Mouse (Mus musculus) limb, embryonic 11.5 days (tissue): ENCODE data around the gene Rab7. TPM values are rescaled to one million over a fixed set of nuclear protein-coding genes. Genes with fewer than 3 reads are reported as not detected.
"Not testable (repeated sequence)": the region's sequence is repeated elsewhere in the genome, so short reads cannot be mapped to it uniquely, and the experiment has no call there.

ENCODE experiments used
- ATAC-seq: fragments of 200-750 bp; cut with Nextera tagmentation; 2 replicates; pipeline ENCODE4 v1.8.0; 2017; ENCODE audit warnings: low read depth; ENCODE audit not compliant: insufficient number of reproducible peaks, low FRiP score, low TSS enrichment
- DNase-seq: peaks from one replicate; pipeline ENCODE4 v3.0.0-alpha.2; 2015; ENCODE audit warnings: low spot score
- H3K27ac ChIP-seq: fragments of 300-500 bp; sonication (generic); replicated peaks from 2 replicates; pipeline ENCODE4 v1.5.1; 2014; ENCODE audit warnings: low read depth, mild to moderate bottlenecking, low read length
- H3K27me3 ChIP-seq: fragments of 300-500 bp; sonication (generic); 2 replicates; pipeline ENCODE4 v1.6.1; 2014; ENCODE audit warnings: mild to moderate bottlenecking, low read length, mixed read lengths; ENCODE audit not compliant: control insufficient read depth, insufficient read depth
- H3K36me3 ChIP-seq: fragments of 300-500 bp; sonication (generic); 2 replicates; pipeline ENCODE4 v1.6.1; 2014; ENCODE audit warnings: mild to moderate bottlenecking, low read length, moderate library complexity, mixed read lengths; ENCODE audit not compliant: control insufficient read depth, insufficient read depth
- H3K4me1 ChIP-seq: fragments of 300-500 bp; sonication (generic); 2 replicates; pipeline ENCODE4 v1.6.1; 2014; ENCODE audit warnings: low read length, mixed read lengths; ENCODE audit not compliant: control insufficient read depth, insufficient read depth
- H3K4me2 ChIP-seq: fragments of 300-500 bp; sonication (generic); 2 replicates; pipeline ENCODE4 v1.6.1; 2014; ENCODE audit warnings: low read depth, mild to moderate bottlenecking, moderate library complexity; ENCODE audit not compliant: severe bottlenecking
- H3K4me3 ChIP-seq: fragments of 300-500 bp; sonication (generic); 2 replicates; pipeline ENCODE4 v1.5.1; 2014; ENCODE audit warnings: low read depth, low read length
- H3K9ac ChIP-seq: fragments of 300-500 bp; sonication (generic); 2 replicates; pipeline ENCODE4 v1.6.1; 2014; ENCODE audit warnings: mild to moderate bottlenecking, low read length
- H3K9me3 ChIP-seq: fragments of 300-500 bp; sonication (generic); 2 replicates; pipeline ENCODE4 v1.6.1; 2016; ENCODE audit warnings: low read length; ENCODE audit not compliant: control insufficient read depth
- WGBS: fragments of 180-500 bp; shearing (Covaris S2); extraction: QIAGEN DNeasy Blood & Tissue Kit; methylation state at CpG from one replicate; pipeline ENCODE4 v1.1.7; 2014; 5-methylcytosine and 5-hydroxymethylcytosine counted together
- polyA plus RNA-seq: library from polyadenylated mRNA; unstranded; fragments of >200 nt; fragmentation: Nextera tagmentation; extraction: Ambion mirVana; gene quantifications from 2 replicates; pipeline ENCODE4 v1.2.1, GENCODE M21; 2014

Rab7 gene
- polyA plus RNA-seq, 1 experiment from 2014 or later: 216 TPM

GRCm38 (mm10) chr6:88027390-88027789 is 17.7 kb downstream of the Rab7 start:
- Histone ChIP-seq H3K4me1 (no peaks in the 10 kb centered on the region), H3K27ac (no peak overlapping the region), H3K27me3 (no peaks in the 10 kb centered on the region), H3K9ac (no peak overlapping the region), H3K9me3 (no peaks in the 10 kb centered on the region), H3K4me3 (no peak overlapping the region), H3K36me3 (no peaks in the 10 kb centered on the region; the same call in 1 of the 2 replicates), H3K4me2 (no peak overlapping the region)
- ATAC-seq (no peak), DNase-seq (no peak)
- 73% methylated on average over 5 of the region's 5 CpGs for WGBS

GRCm38 (mm10) chr6:88023316-88023890 is 21.7 kb downstream of the Rab7 start:
- Histone ChIP-seq H3K9me3 (no peaks in the 10 kb centered on the region), H3K4me3 (no peak overlapping the region), H3K36me3 (no peaks in the 10 kb centered on the region), H3K4me2 (no peak overlapping the region), H3K27ac (no peak overlapping the region), H3K27me3 (no peaks in the 10 kb centered on the region), H3K9ac (no peak overlapping the region), H3K4me1 (no peaks in the 10 kb centered on the region)
- WGBS: 97% methylated on average over 10 of the region's 10 CpGs
- ATAC-seq (no peak), DNase-seq (no peak)

DNA sequence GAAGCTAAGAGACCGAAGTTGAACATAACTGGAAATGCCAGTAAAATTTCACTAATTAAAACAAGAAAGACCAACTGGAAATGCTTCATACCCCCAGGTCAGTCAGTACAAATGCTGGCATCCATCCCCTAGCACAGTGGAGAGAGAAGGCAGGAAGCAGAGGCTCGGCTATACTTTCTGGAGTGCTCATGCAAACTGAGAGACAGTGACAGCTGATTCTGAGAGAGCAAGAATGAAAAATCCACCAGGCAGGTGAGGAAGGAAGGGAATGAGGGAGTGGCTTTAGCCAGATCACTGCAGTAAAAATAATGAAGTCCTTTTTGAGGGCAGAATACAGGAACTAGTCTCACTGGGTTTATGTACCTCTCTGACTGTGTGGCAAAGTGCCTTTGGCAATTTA is 25.9 kb downstream of the Rab7 start:
- no peaks in the 10 kb centered on the region for H3K9me3 ChIP-seq
- no peak for ATAC-seq
- WGBS: 75% methylated on average over 2 of the region's 2 CpGs

DNA sequence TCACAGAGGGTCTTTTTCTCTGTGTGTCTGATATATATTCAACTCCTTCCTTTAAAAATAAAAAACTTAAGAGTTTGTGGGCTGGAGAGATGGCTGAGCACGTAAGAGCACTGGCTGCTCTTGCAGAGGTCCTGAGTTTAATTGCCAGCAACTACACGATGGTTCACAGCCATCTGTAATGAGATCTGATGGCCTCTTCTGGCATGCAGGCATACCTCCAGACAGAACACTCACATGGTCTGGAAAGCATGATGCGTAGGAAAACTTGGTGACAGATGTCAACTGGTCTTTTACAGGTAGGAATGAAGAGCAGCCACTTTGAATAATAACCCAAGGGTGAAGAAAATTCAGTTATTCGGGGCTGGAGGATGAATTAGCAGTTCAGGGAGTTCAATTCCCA is 27.2 kb downstream of the Rab7 start:
- ATAC-seq: no peak
- Histone ChIP-seq H3K9me3 (no peaks in the 10 kb centered on the region), H3K27ac (no peak overlapping the region), H3K9ac (no peak overlapping the region), H3K4me3 (no peak overlapping the region), H3K36me3 (peaks cover 6% of the 10 kb centered on the region; the same call in 1 of the 2 replicates), H3K4me2 (no peak overlapping the region), H3K27me3 (no peaks in the 10 kb centered on the region), H3K4me1 (no peaks in the 10 kb centered on the region)
- 61% methylated on average over 4 of the region's 4 CpGs for WGBS
- DNase-seq: no peak

More for the DNA sequence above, 25.9 kb downstream of the Rab7 start:
- H3K27me3 ChIP-seq: no peaks in the 10 kb centered on the region
- DNase-seq: no peak
- no peaks in the 10 kb centered on the region for H3K4me1 ChIP-seq
- H3K27ac ChIP-seq: no peak overlapping the region
- H3K4me2 ChIP-seq: no peak overlapping the region
- no peak overlapping the region for H3K4me3 ChIP-seq
- H3K9ac ChIP-seq: no peak overlapping the region
- H3K36me3 ChIP-seq: no peaks in the 10 kb centered on the region

DNA sequence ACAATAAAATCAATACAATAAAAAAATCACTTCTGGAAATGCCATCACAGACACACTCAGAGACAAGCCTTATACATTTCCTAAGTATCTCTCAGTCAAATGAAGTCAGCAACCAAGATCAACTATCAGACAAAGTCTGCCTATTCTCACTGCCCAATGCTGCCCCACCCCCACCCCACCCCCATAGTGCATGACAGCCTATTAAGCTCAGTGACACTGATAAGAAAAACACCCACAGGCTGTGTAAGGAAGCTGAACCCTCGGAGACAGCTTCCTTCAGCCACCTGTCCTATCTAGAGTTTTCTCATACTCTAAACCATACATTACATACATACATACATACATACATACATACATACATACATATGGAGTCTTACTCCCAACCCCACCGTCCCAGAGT is 29.3 kb downstream of the Rab7 start:
- H3K36me3 ChIP-seq: peaks cover 6% of the 10 kb centered on the region; the same call in 1 of the 2 replicates
- ATAC-seq: no peak
- no peak overlapping the region for H3K9ac ChIP-seq
- H3K4me3 ChIP-seq: no peak overlapping the region
- H3K4me2 ChIP-seq: no peak overlapping the region
- H3K27ac ChIP-seq: no peak overlapping the region
- no peaks in the 10 kb centered on the region for H3K27me3 ChIP-seq
- H3K9me3 ChIP-seq: no peaks in the 10 kb centered on the region
- WGBS: 79% methylated on average over 2 of the region's 2 CpGs
- DNase-seq: no peak
- no peaks in the 10 kb centered on the region for H3K4me1 ChIP-seq

GRCm38 (mm10) chr6:88013456-88013855 is 31.6 kb downstream of the Rab7 start:
- 87% methylated on average over 4 of the region's 4 CpGs for WGBS
- no peak overlapping the region for H3K27ac ChIP-seq
- no peak for ATAC-seq
- no peaks in the 10 kb centered on the region for H3K9me3 ChIP-seq
- no peak overlapping the region for H3K4me3 ChIP-seq
- H3K27me3 ChIP-seq: no peaks in the 10 kb centered on the region
- no peak overlapping the region for H3K9ac ChIP-seq
- H3K4me2 ChIP-seq: no peak overlapping the region
- H3K36me3 ChIP-seq: peaks cover 6% of the 10 kb centered on the region
- no peak for DNase-seq
- no peaks in the 10 kb centered on the region for H3K4me1 ChIP-seq

GRCm38 (mm10) chr6:88012601-88013000 is 32.5 kb downstream of the Rab7 start:
- Histone ChIP-seq H3K27me3 (no peaks in the 10 kb centered on the region), H3K4me2 (no peak overlapping the region)
- WGBS: 80% methylated on average over 2 of the region's 2 CpGs

GRCm38 (mm10) chr6:88011106-88011505 is 34.0 kb downstream of the Rab7 start:
- not testable (repeated sequence) for H3K4me2 ChIP-seq, H3K4me3 ChIP-seq, H3K9ac ChIP-seq, H3K27ac ChIP-seq, H3K4me1 ChIP-seq, H3K9me3 ChIP-seq, ATAC-seq, DNase-seq, H3K36me3 ChIP-seq, H3K27me3 ChIP-seq
- 86% methylated on average over 1 of the region's 1 CpGs for WGBS

More at GRCm38 (mm10) chr6:88012601-88013000, 32.5 kb downstream of the Rab7 start:
- Histone ChIP-seq H3K4me1 (no peaks in the 10 kb centered on the region), H3K27ac (no peak overlapping the region), H3K36me3 (peaks cover 6% of the 10 kb centered on the region), H3K4me3 (no peak overlapping the region), H3K9me3 (no peaks in the 10 kb centered on the region), H3K9ac (no peak overlapping the region)
- no peak for ATAC-seq
- DNase-seq: no peak

DNA sequence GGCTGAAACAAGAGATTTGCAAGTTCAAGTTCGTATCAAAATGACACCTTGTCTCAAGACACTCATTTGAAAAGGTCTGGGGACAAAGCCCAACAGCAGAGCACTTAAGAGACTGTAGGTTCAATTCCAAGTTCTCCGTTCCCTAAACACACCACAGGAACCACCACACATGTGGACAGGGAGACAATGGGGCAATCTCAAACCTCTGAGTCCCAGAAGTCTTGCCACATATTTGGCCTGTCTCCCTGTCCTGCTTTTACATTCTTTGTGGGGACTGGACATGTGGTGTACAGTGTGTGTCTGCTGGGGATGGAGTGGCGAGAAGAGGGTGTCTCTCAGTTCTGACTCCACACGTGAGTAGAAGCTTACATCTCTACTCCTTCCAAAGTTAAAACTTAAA is 35.9 kb downstream of the Rab7 start:
- WGBS: 90% methylated on average over 4 of the region's 4 CpGs
- DNase-seq (no peak), ATAC-seq (no peak)
- no peak overlapping the region for H3K9ac ChIP-seq
- no peaks in the 10 kb centered on the region for H3K4me1 ChIP-seq
- no peak overlapping the region for H3K4me3 ChIP-seq
- H3K4me2 ChIP-seq: no peak overlapping the region
- no peak overlapping the region for H3K27ac ChIP-seq
- no peaks in the 10 kb centered on the region for H3K9me3 ChIP-seq
- no peaks in the 10 kb centered on the region for H3K27me3 ChIP-seq
- H3K36me3 ChIP-seq: peaks cover 14% of the 10 kb centered on the region
